Mouse (Mus musculus) adrenal gland, postnatal 36 days (tissue): Measurements from ENCODE around the gene Kcnma1. TPM values are rescaled to one million over a fixed set of nuclear protein-coding genes. Genes with fewer than 3 reads are reported as not detected.

Source experiments
- DNase-seq, 2 experiments: peaks; one replicate each; pipeline ENCODE4 v3.0.0; 2021; ENCODE audit warnings: mixed read lengths in 1 of 2
- total RNA-seq, 2 experiments: library from RNA; stranded (reverse); gene quantifications; 2 replicates each; pipeline ENCODE4 v1.2.3; 2021

Kcnma1 gene
- total RNA-seq, 2 experiments from 2014 or later, result 46.0 to 72.9 TPM

GRCm38 (mm10) chr14:23529229-23529628 lies 485.1 kb downstream of the Kcnma1 start:
- no peak for DNase-seq

GRCm38 (mm10) chr14:23525910-23526309 lies 488.4 kb downstream of the Kcnma1 start:
- DNase-seq, result peak in 1 of 2 experiments; percentile 41

GRCm38 (mm10) chr14:23523825-23524491 lies 490.3 kb downstream of the Kcnma1 start:
- DNase-seq, result no peak

- peak; percentile 23 to 38 for DNase-seq
Measured at GRCm38 (mm10) chr14:23522606-23523159, 491.6 kb downstream of the Kcnma1 start.

- no peak for DNase-seq
Measured at GRCm38 (mm10) chr14:23521080-23521684, 493.1 kb downstream of the Kcnma1 start.

- DNase-seq, result no peak
Measured at GRCm38 (mm10) chr14:23517374-23517773, 496.9 kb downstream of the Kcnma1 start.

GRCm38 (mm10) chr14:23509792-23510191 lies 504.5 kb downstream of the Kcnma1 start:
- no peak for DNase-seq

- DNase-seq, result peak in 1 of 2 experiments; percentile 10
Measured at GRCm38 (mm10) chr14:23502236-23502790, 512.0 kb downstream of the Kcnma1 start.

- DNase-seq, result no peak
Measured at GRCm38 (mm10) chr14:23496801-23497200, 517.5 kb downstream of the Kcnma1 start.

- DNase-seq, result peak; percentile 26 to 43
Measured at GRCm38 (mm10) chr14:23496236-23496740, 518.0 kb downstream of the Kcnma1 start.

- DNase-seq, result peak; percentile 46 to 52
Measured at GRCm38 (mm10) chr14:23494496-23494800, 519.8 kb downstream of the Kcnma1 start.

- DNase-seq, result no peak
Measured at GRCm38 (mm10) chr14:23493750-23494495, 520.4 kb downstream of the Kcnma1 start.

- no peak for DNase-seq
Measured at GRCm38 (mm10) chr14:23492581-23493360, 521.5 kb downstream of the Kcnma1 start.

GRCm38 (mm10) chr14:23491359-23491758 lies 522.9 kb downstream of the Kcnma1 start:
- no peak for DNase-seq

GRCm38 (mm10) chr14:23486687-23487086 lies 527.6 kb downstream of the Kcnma1 start:
- no peak for DNase-seq

- no peak for DNase-seq
Measured at GRCm38 (mm10) chr14:23485802-23486500, 528.3 kb downstream of the Kcnma1 start.

GRCm38 (mm10) chr14:23475129-23475528 lies 539.2 kb downstream of the Kcnma1 start:
- no peak for DNase-seq

GRCm38 (mm10) chr14:23470071-23470470 lies 544.2 kb downstream of the Kcnma1 start:
- no peak for DNase-seq

- no peak for DNase-seq
Measured at GRCm38 (mm10) chr14:23465135-23465534, 549.2 kb downstream of the Kcnma1 start.

GRCm38 (mm10) chr14:23458560-23458959 lies 555.7 kb downstream of the Kcnma1 start:
- no peak for DNase-seq

GRCm38 (mm10) chr14:23451681-23452080 lies 562.6 kb downstream of the Kcnma1 start:
- DNase-seq, result no peak
